In the genomic region with DNA sequence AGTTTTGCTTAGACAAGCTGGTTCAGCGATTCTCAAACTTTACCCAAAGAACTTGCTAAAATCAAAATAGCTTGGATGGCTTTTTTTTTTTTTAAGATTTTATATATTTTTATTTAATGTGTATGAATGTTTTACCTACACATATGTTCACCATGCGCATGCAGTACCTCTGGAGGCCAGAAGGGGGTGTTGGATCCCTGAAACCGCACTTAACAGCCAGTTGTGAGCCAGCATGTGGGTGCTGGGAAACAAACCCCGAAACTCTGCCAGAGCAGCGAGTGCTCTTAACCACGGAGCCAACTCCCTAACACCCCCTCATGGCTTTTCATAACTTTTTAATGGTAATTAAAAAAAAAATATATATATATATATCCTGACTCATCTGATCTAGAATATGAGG, we compare ENCODE assay signal across 19 mouse cellular contexts. TPM values are rescaled to one million over a fixed set of nuclear protein-coding genes. Genes with fewer than 3 reads are reported as not detected.
DNase-seq lines count a peak whose midpoint lies in the region; ATAC-seq and TF ChIP-seq lines count a peak whose summit lies in the region.
"Had no signal": no experiment of that assay in that cellular context is flagged by ENCODE, and none has a peak within 500 bp of the region (broad histone marks: within the 10 kb centered on the region; RNA-seq: fewer than 3 reads in every experiment).

No protein-coding gene starts in this region.

- POLR2A ChIA-PET in Patski (lab: Charles Lee) = interaction anchor here (0.7 to 1.2 kb wide), 2 partner anchors 12 to 23 kb away, joined by 3 to 4 read pairs; no protein-coding TSS in a partner anchor

- no peaks in the 10 kb centered on the region for H3K9me3 ChIP-seq in intestine, postnatal 0 days (ENCODE audit: control insufficient read depth)
- no peaks in the 10 kb centered on the region for H3K9me3 ChIP-seq in intestine, embryonic 15.5 days
- H3K9me3 ChIP-seq in midbrain, postnatal 0 days (ENCODE audit: low read length) = no peaks in the 10 kb centered on the region
- H3K9me3 ChIP-seq in midbrain, embryonic 16.5 days (replicated peaks; ENCODE audit: control insufficient read depth, low read length, poor library complexity, severe bottlenecking) = no peaks in the 10 kb centered on the region
- no peaks in the 10 kb centered on the region for H3K9me3 ChIP-seq in intestine, embryonic 16.5 days (ENCODE audit: control insufficient read depth, low read length)
- H3K9me3 ChIP-seq: embryonic facial prominence, embryonic 10.5 days; forebrain, embryonic 12.5 days; stomach, embryonic 15.5 days had no signal

- no peaks in the 10 kb centered on the region for H3K4me1 ChIP-seq in intestine, postnatal 0 days (replicated peaks; ENCODE audit: control insufficient read depth, insufficient read depth, low read length)
- H3K4me1 ChIP-seq in intestine, embryonic 15.5 days (replicated peaks) = peaks cover 6% of the 10 kb centered on the region
- H3K4me1 ChIP-seq in midbrain, postnatal 0 days (ENCODE audit: insufficient read depth, low read length) = no peaks in the 10 kb centered on the region
- H3K4me1 ChIP-seq in midbrain, embryonic 16.5 days (ENCODE audit: control insufficient read depth, insufficient read depth, low read length) = peaks cover 6% of the 10 kb centered on the region
- H3K4me1 ChIP-seq in intestine, embryonic 16.5 days (ENCODE audit: control insufficient read depth, insufficient read depth, low read length) = peaks cover 15% of the 10 kb centered on the region

- H3K27ac ChIP-seq in intestine, postnatal 0 days (ENCODE audit: low read depth, low read length) = no peak overlapping the region
- no peak overlapping the region for H3K27ac ChIP-seq in intestine, embryonic 15.5 days
- H3K27ac ChIP-seq in midbrain, postnatal 0 days (ENCODE audit: low read depth, low read length) = no peak overlapping the region
- H3K27ac ChIP-seq in midbrain, embryonic 16.5 days (ENCODE audit: low read length) = no peak overlapping the region
- H3K27ac ChIP-seq in intestine, embryonic 16.5 days (ENCODE audit: low read length) = no peak overlapping the region
- H3K27ac ChIP-seq: embryonic facial prominence, embryonic 10.5 days; forebrain, embryonic 12.5 days; stomach, embryonic 15.5 days had no signal

- 91% methylated on average over 6 of the region's 6 CpGs for WGBS in intestine, postnatal 0 days
- 93% methylated on average over 6 of the region's 6 CpGs for WGBS in intestine, embryonic 15.5 days
- 93% methylated on average over 6 of the region's 6 CpGs for WGBS in midbrain, postnatal 0 days
- WGBS in midbrain, embryonic 16.5 days = 90% methylated on average over 6 of the region's 6 CpGs
- 90% methylated on average over 6 of the region's 6 CpGs for WGBS in intestine, embryonic 16.5 days

- no peak overlapping the region for H3K4me2 ChIP-seq in intestine, postnatal 0 days (replicated peaks; ENCODE audit: low read depth)
- H3K4me2 ChIP-seq in intestine, embryonic 15.5 days (replicated peaks) = no peak overlapping the region
- no peak overlapping the region for H3K4me2 ChIP-seq in midbrain, postnatal 0 days (ENCODE audit: low read depth, low read length, poor library complexity, severe bottlenecking)
- H3K4me2 ChIP-seq in midbrain, embryonic 16.5 days (ENCODE audit: low read length) = no peak overlapping the region
- no peak overlapping the region for H3K4me2 ChIP-seq in intestine, embryonic 16.5 days (ENCODE audit: low read depth, low read length)
- H3K4me2 ChIP-seq: forebrain, embryonic 12.5 days; stomach, embryonic 15.5 days had no signal

- no peaks in the 10 kb centered on the region for H3K36me3 ChIP-seq in intestine, postnatal 0 days (ENCODE audit: control insufficient read depth, insufficient read depth)
- H3K36me3 ChIP-seq in intestine, embryonic 15.5 days = no peaks in the 10 kb centered on the region
- no peaks in the 10 kb centered on the region for H3K36me3 ChIP-seq in midbrain, postnatal 0 days (ENCODE audit: insufficient read depth, low read length)
- no peaks in the 10 kb centered on the region for H3K36me3 ChIP-seq in midbrain, embryonic 16.5 days (ENCODE audit: control insufficient read depth, insufficient read depth, low read length)
- no peaks in the 10 kb centered on the region for H3K36me3 ChIP-seq in splenic B cell, adult 2 months (ENCODE audit: control insufficient read depth, insufficient read depth, low read length, poor library complexity, severe bottlenecking)
- no peaks in the 10 kb centered on the region for H3K36me3 ChIP-seq in intestine, embryonic 16.5 days (ENCODE audit: control insufficient read depth, insufficient read depth, low read length)
- H3K36me3 ChIP-seq: embryonic facial prominence, embryonic 10.5 days; forebrain, embryonic 12.5 days; stomach, embryonic 15.5 days had no signal

- CTCF ChIA-PET in Patski (lab: Charles Lee) = interaction anchor here (0.9 to 1.3 kb wide), 4 partner anchors 12 to 49 kb away, joined by 3 read pairs; no protein-coding TSS in a partner anchor

- no peaks in the 10 kb centered on the region for H3K27me3 ChIP-seq in intestine, postnatal 0 days (replicated peaks; ENCODE audit: control insufficient read depth, insufficient read depth, low read length)
- no peaks in the 10 kb centered on the region for H3K27me3 ChIP-seq in intestine, embryonic 15.5 days (replicated peaks)
- H3K27me3 ChIP-seq in midbrain, postnatal 0 days (ENCODE audit: insufficient read depth, low read length) = no peaks in the 10 kb centered on the region
- no peaks in the 10 kb centered on the region for H3K27me3 ChIP-seq in midbrain, embryonic 16.5 days (ENCODE audit: control insufficient read depth, insufficient read depth, low read depth, low read length)
- H3K27me3 ChIP-seq in Patski = no peaks in the 10 kb centered on the region
- H3K27me3 ChIP-seq in splenic B cell, adult 2 months (ENCODE audit: control insufficient read depth, insufficient read depth, low read length, poor library complexity, severe bottlenecking) = no peaks in the 10 kb centered on the region
- no peaks in the 10 kb centered on the region for H3K27me3 ChIP-seq in intestine, embryonic 16.5 days (replicated peaks; ENCODE audit: control insufficient read depth, insufficient read depth, low read length)
- H3K27me3 ChIP-seq: forebrain, embryonic 12.5 days; stomach, embryonic 15.5 days had no signal

- no peak for DNase-seq in midbrain, postnatal 0 days (ENCODE audit: low spot score)
- no peak for DNase-seq in Patski (ENCODE audit: low read depth, low spot score)
- DNase-seq in splenic B cell, adult 2 months (ENCODE audit: low read depth, low spot score) = peak; percentile 42
- DNase-seq in ovary, postnatal 36 days (ENCODE audit: low spot score) = no peak
- DNase-seq: adrenal gland, adult 8-10 months; cerebellum, adult 18-20 months; heart, postnatal 14 days; kidney, adult 11 months; left cerebral cortex, postnatal 4 days; midbrain, embryonic 14.5 days had no signal

- ATAC-seq in intestine, postnatal 0 days = no peak
- no peak for ATAC-seq in intestine, embryonic 15.5 days
- ATAC-seq in midbrain, postnatal 0 days (ENCODE audit: low FRiP score) = no peak
- no peak for ATAC-seq in midbrain, embryonic 16.5 days
- no peak for ATAC-seq in Patski
- ATAC-seq in intestine, embryonic 16.5 days = no peak

- no peak overlapping the region for H3K9ac ChIP-seq in intestine, postnatal 0 days (ENCODE audit: low read depth, low read length)
- H3K9ac ChIP-seq in intestine, embryonic 15.5 days = no peak overlapping the region
- H3K9ac ChIP-seq in midbrain, postnatal 0 days (replicated peaks; ENCODE audit: low read length, poor library complexity, severe bottlenecking) = no peak overlapping the region
- H3K9ac ChIP-seq in midbrain, embryonic 16.5 days (ENCODE audit: low read depth, low read length) = no peak overlapping the region
- no peak overlapping the region for H3K9ac ChIP-seq in intestine, embryonic 16.5 days (ENCODE audit: low read depth, low read length)
- H3K9ac ChIP-seq: forebrain, embryonic 12.5 days; stomach, embryonic 15.5 days had no signal

- in situ Hi-C loops in Patski (cut with MboI; ENCODE audit: low pct_unique_long_range_greater_than_20kb) = loop anchor here (5.0 kb wide), 1 partner anchor 44 kb away; no protein-coding TSS in a partner anchor

- TF ChIP-seq CTCF in intestine, postnatal 0 days (IDR thresholded peaks at IDR 0.05; ENCODE audit: low read depth) = peak; percentile 44
- peak; percentile 51 for TF ChIP-seq CTCF in midbrain, postnatal 0 days (IDR thresholded peaks at IDR 0.05)
- TF ChIP-seq CTCF in Patski (IDR thresholded peaks at IDR 0.05) = peak; percentile 66

- H3K4me3 ChIP-seq in intestine, postnatal 0 days (ENCODE audit: low read depth, low read length) = no peak overlapping the region
- no peak overlapping the region for H3K4me3 ChIP-seq in intestine, embryonic 15.5 days (replicated peaks)
- no peak overlapping the region for H3K4me3 ChIP-seq in midbrain, postnatal 0 days (ENCODE audit: low read depth, low read length)
- no peak overlapping the region for H3K4me3 ChIP-seq in midbrain, embryonic 16.5 days (ENCODE audit: low read depth, low read length)
- H3K4me3 ChIP-seq in intestine, embryonic 16.5 days (ENCODE audit: low read length) = no peak overlapping the region
- H3K4me3 ChIP-seq: embryonic facial prominence, embryonic 10.5 days; forebrain, embryonic 12.5 days; stomach, embryonic 15.5 days had no signal

RNA-seq across cellular contexts. Expression of a gene that starts 4.1 kb away (rescaled TPM):
- polyA plus RNA-seq in intestine, postnatal 0 days (2015; fragmentation: Nextera tagmentation; extraction: Ambion mirVana) = 36.8 and 42.5 TPM in 2 replicates
- polyA plus RNA-seq in intestine, embryonic 15.5 days (2015; fragmentation: Nextera tagmentation; extraction: Ambion mirVana) = 18.9 and 19.3 TPM in 2 replicates
- 16.3 and 24.0 TPM in 2 replicates for total RNA-seq in midbrain, postnatal 0 days (2014; rRNA removed)
- polyA plus RNA-seq in midbrain, postnatal 0 days (2015; fragmentation: Nextera tagmentation; extraction: Ambion mirVana) = 13.5 and 14.8 TPM in 2 replicates
- 9.3 and 10.7 TPM in 2 replicates for polyA plus RNA-seq in midbrain, embryonic 16.5 days (2015; fragmentation: Nextera tagmentation; extraction: Ambion mirVana)
- 20.5 TPM for polyA plus RNA-seq in Patski (2021)
- polyA plus RNA-seq in intestine, embryonic 16.5 days (2015; fragmentation: Nextera tagmentation; extraction: Ambion mirVana) = 20.1 and 21.9 TPM in 2 replicates

RNA-seq across cellular contexts. Expression of a gene that starts 21.2 kb away (rescaled TPM):
- polyA plus RNA-seq in intestine, postnatal 0 days (2015; fragmentation: Nextera tagmentation; extraction: Ambion mirVana) = 7.6 and 8.6 TPM in 2 replicates
- 27.2 and 29.4 TPM in 2 replicates for polyA plus RNA-seq in intestine, embryonic 15.5 days (2015; fragmentation: Nextera tagmentation; extraction: Ambion mirVana)
- total RNA-seq in midbrain, postnatal 0 days (2014; rRNA removed) = 107 and 110 TPM in 2 replicates
- 78.6 and 78.8 TPM in 2 replicates for polyA plus RNA-seq in midbrain, postnatal 0 days (2015; fragmentation: Nextera tagmentation; extraction: Ambion mirVana)
- polyA plus RNA-seq in midbrain, embryonic 16.5 days (2015; fragmentation: Nextera tagmentation; extraction: Ambion mirVana) = 117 and 123 TPM in 2 replicates
- 35.6 TPM for polyA plus RNA-seq in Patski (2021)
- polyA plus RNA-seq in intestine, embryonic 16.5 days (2015; fragmentation: Nextera tagmentation; extraction: Ambion mirVana) = 21.6 and 22.4 TPM in 2 replicates

RNA-seq across cellular contexts. Expression of a gene that starts 36.0 kb away (rescaled TPM):
- polyA plus RNA-seq in intestine, postnatal 0 days (2015; fragmentation: Nextera tagmentation; extraction: Ambion mirVana) = 0.43 TPM in 1 of 2 replicates, not detected in the other
- polyA plus RNA-seq in intestine, embryonic 15.5 days (2015; fragmentation: Nextera tagmentation; extraction: Ambion mirVana) = 0.45 TPM in 1 of 2 replicates, not detected in the other
- not detected in 2 replicates for total RNA-seq in midbrain, postnatal 0 days (2014; rRNA removed)
- 1.1 and 1.3 TPM in 2 replicates for polyA plus RNA-seq in midbrain, postnatal 0 days (2015; fragmentation: Nextera tagmentation; extraction: Ambion mirVana)
- polyA plus RNA-seq in midbrain, embryonic 16.5 days (2015; fragmentation: Nextera tagmentation; extraction: Ambion mirVana) = 0.62 and 1.7 TPM in 2 replicates
- polyA plus RNA-seq in Patski (2021) = 0.32 TPM
- 0.57 TPM in 1 of 2 replicates, not detected in the other for polyA plus RNA-seq in intestine, embryonic 16.5 days (2015; fragmentation: Nextera tagmentation; extraction: Ambion mirVana)
- total RNA-seq: adrenal gland, adult 8-10 months; gastrocnemius, postnatal 4 days; left cerebral cortex, postnatal 4 days; neutrophil, adult 5-6 weeks had no signal
- polyA plus RNA-seq: embryonic facial prominence, embryonic 10.5 days; midbrain, embryonic 14.5 days had no signal

RNA-seq across cellular contexts. Expression of a gene that starts 57.4 kb away (rescaled TPM):
- polyA plus RNA-seq in intestine, postnatal 0 days (2015; fragmentation: Nextera tagmentation; extraction: Ambion mirVana) = 3.2 and 4.2 TPM in 2 replicates
- 8.4 and 10.1 TPM in 2 replicates for polyA plus RNA-seq in intestine, embryonic 15.5 days (2015; fragmentation: Nextera tagmentation; extraction: Ambion mirVana)
- total RNA-seq in midbrain, postnatal 0 days (2014; rRNA removed) = 13.3 and 16.2 TPM in 2 replicates
- polyA plus RNA-seq in midbrain, postnatal 0 days (2015; fragmentation: Nextera tagmentation; extraction: Ambion mirVana) = 17.1 and 19.7 TPM in 2 replicates
- polyA plus RNA-seq in midbrain, embryonic 16.5 days (2015; fragmentation: Nextera tagmentation; extraction: Ambion mirVana) = 16.9 and 18.7 TPM in 2 replicates
- 8.1 TPM for polyA plus RNA-seq in Patski (2021)
- polyA plus RNA-seq in intestine, embryonic 16.5 days (2015; fragmentation: Nextera tagmentation; extraction: Ambion mirVana) = 10.4 and 10.9 TPM in 2 replicates
